Mouse (Mus musculus) cerebellum, adult 2 months (tissue): ENCODE measurements around the gene Usp46.

ENCODE experiments used
- CTCF ChIP-seq: fragments of 200-500 bp; IDR thresholded peaks from 2 replicates; pipeline ENCODE4 v1.5.1; 2011; ENCODE audit warnings: low read depth, mild to moderate bottlenecking, control low read depth, low read length, moderate library complexity, borderline replicate concordance; ENCODE audit not compliant: insufficient read depth
- POLR2A ChIP-seq: fragments of 200-500 bp; IDR thresholded peaks from 2 replicates; pipeline ENCODE4 v1.6.1; 2011; ENCODE audit warnings: low read length, control low read depth, borderline replicate concordance; ENCODE audit not compliant: insufficient read depth

- TF ChIP-seq CTCF (no peak), POLR2A (no peak)
Observed at GRCm38 (mm10) chr5:74078861-74079615, 10.8 kb upstream of the Usp46 start.
